Mouse (Mus musculus) cerebellum, adult 2 months (tissue): ENCODE measurements around the gene Ocel1.

Experiments used
- CTCF ChIP-seq: fragments of 200-500 bp; IDR thresholded peaks from 2 replicates; pipeline ENCODE4 v1.5.1; 2011; ENCODE audit warnings: low read depth, mild to moderate bottlenecking, control low read depth, low read length, moderate library complexity, borderline replicate concordance; ENCODE audit not compliant: insufficient read depth
- POLR2A ChIP-seq: fragments of 200-500 bp; IDR thresholded peaks from 2 replicates; pipeline ENCODE4 v1.6.1; 2011; ENCODE audit warnings: low read length, control low read depth, borderline replicate concordance; ENCODE audit not compliant: insufficient read depth

DNA sequence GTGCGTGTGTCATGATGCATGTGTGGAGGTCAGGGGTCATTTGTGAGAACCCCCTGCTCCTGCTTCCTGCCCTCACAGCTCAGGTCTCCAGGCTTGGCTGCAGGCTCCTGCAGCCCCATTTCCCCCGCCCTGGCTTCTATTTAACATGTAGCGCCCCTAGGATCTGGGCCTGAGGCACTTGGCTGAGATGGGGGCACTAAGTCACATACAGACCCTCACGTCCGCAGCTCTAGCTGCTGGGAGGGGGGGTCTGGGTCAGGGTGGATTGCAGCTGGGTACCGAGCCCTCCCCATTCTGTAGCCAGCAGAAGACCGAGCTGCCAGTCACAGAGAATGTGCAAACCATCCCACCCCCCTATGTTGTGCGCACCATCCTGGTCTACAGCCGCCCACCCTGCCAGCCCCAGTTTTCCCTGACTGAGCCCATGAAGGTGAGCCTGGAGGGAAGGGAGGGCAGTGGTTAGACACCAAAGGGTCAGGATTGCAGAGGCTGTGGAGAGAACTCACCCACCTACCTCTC, 31.4 kb downstream of the Ocel1 start:
- TF ChIP-seq CTCF (no peak), POLR2A (no peak)
